28 mouse cellular contexts compared by ENCODE assay signal in the genomic region with DNA sequence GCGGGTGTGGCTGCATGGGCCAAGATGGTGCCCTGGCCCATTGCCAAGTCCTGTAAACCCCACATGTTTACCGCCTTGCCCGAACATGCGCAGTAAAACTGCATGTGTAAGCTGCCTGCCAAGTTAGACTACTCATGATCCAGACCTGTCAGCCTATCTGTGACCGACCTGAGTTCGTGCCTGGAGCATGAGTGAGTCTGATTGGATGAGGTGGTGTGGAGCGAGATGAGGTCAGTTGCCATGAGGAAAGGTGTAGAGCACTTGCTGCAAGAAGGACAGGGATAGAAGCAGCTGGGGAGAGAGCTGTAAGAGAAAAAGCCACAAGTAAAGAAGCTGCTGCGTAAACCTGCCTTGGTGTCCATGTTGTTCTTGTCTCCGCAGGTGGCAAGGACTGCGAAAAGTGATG.
DNase-seq lines count a peak whose midpoint lies in the region; TF ChIP-seq lines count a peak whose summit lies in the region.
"Had no signal": no experiment of that assay in that cellular context is flagged by ENCODE, and none has a peak within 500 bp of the region (broad histone marks: within the 10 kb centered on the region; RNA-seq: fewer than 3 reads in every experiment).

No protein-coding gene starts in this region.

- peak; percentile 1 for DNase-seq in embryo, embryonic 11 days
- DNase-seq in embryo, embryonic 9.5 days (ENCODE audit: extremely low spot score) = no peak
- DNase-seq in NIH3T3 (ENCODE audit: low read depth) = peak; percentile 17
- DNase-seq in adrenal gland, adult 18-20 months (ENCODE audit: low spot score in 2 of 2) = no peak
- no peak for DNase-seq in left cerebral cortex, postnatal 14 days (ENCODE audit: low spot score in 2 of 2)
- DNase-seq in layer of hippocampus, adult 2 months (ENCODE audit: low spot score in 2 of 2) = no peak
- DNase-seq in kidney, adult 8-10 months = no peak
- DNase-seq: adrenal gland, postnatal 14 days; cerebellum, adult 11 months; cerebellum, adult 9-11 months; gastrocnemius, postnatal 36 days; heart, postnatal 36 days; kidney, adult 11 months; left cerebral cortex, postnatal 4 days; lung, postnatal 36 days; midbrain, embryonic 14.5 days; right cerebral cortex, adult 18-20 months; right cerebral cortex, postnatal 4 days; thymus, postnatal 25 days had no signal

- TF ChIP-seq CTCF in layer of hippocampus, adult 2 months (conservative IDR thresholded peaks at IDR 0.05) = no peak

- H3K27ac ChIP-seq in layer of hippocampus, adult 2 months = no peak overlapping the region
- H3K27ac ChIP-seq: forebrain, embryonic 10.5 days; heart, embryonic 15.5 days; hindbrain, embryonic 13.5 days; left cerebral cortex, adult 2 months; limb, embryonic 15.5 days; liver, embryonic 15.5 days; lung, embryonic 15.5 days had no signal

- peak overlapping the region; percentile 21 for H3K4me2 ChIP-seq in myocyte (ENCODE audit: low read depth)
- H3K4me2 ChIP-seq: heart, embryonic 15.5 days; hindbrain, embryonic 13.5 days; limb, embryonic 15.5 days; liver, embryonic 15.5 days; lung, embryonic 15.5 days had no signal

- TF ChIP-seq POLR2A in myocyte (IDR thresholded peaks at IDR 0.05; ENCODE audit: insufficient read length, low read depth) = no peak

- no peak overlapping the region for H3K4me3 ChIP-seq in myocyte
- H3K4me3 ChIP-seq in layer of hippocampus, adult 2 months = no peak overlapping the region
- H3K4me3 ChIP-seq: forebrain, embryonic 10.5 days; heart, embryonic 15.5 days; hindbrain, embryonic 13.5 days; left cerebral cortex, adult 2 months; limb, embryonic 15.5 days; liver, embryonic 15.5 days; lung, embryonic 15.5 days; megakaryocyte, embryonic 14.5 days had no signal

- no peaks in the 10 kb centered on the region for H3K79me2 ChIP-seq in myocyte (ENCODE audit: control insufficient read depth, insufficient read depth)

- no peak overlapping the region for H3ac ChIP-seq in myocyte (ENCODE audit: control insufficient read depth, insufficient read length)

- intact Hi-C loops in left cerebral cortex, postnatal 14 days (cut with DNase I) = no loop called here

- H3K27me3 ChIP-seq in myocyte (ENCODE audit: control insufficient read depth, insufficient read depth, insufficient read length) = no peaks in the 10 kb centered on the region
- H3K27me3 ChIP-seq: heart, embryonic 15.5 days; hindbrain, embryonic 13.5 days; limb, embryonic 15.5 days; liver, embryonic 15.5 days; lung, embryonic 15.5 days; megakaryocyte, embryonic 14.5 days had no signal

- no peaks in the 10 kb centered on the region for H3K36me3 ChIP-seq in myocyte (ENCODE audit: control insufficient read depth, insufficient read depth)
- H3K36me3 ChIP-seq: forebrain, embryonic 10.5 days; heart, embryonic 15.5 days; hindbrain, embryonic 13.5 days; limb, embryonic 15.5 days; liver, embryonic 15.5 days; lung, embryonic 15.5 days had no signal

TF ChIP-seq in myocyte, 11 proteins besides CTCF, POLR2A, EP300 and RAD21:
- TF ChIP-seq POLR2AphosphoS2 (IDR thresholded peaks at IDR 0.05; ENCODE audit: insufficient read length, low read depth) = no peak
- no peak for TF ChIP-seq MYOG (IDR thresholded peaks at IDR 0.05; ENCODE audit: control insufficient read depth in 1 of 3, insufficient read depth in 1 of 3, insufficient read length in 2 of 3, low read depth in 2 of 3)
- TF ChIP-seq MYOD1 (IDR thresholded peaks at IDR 0.05; ENCODE audit: control insufficient read depth in 1 of 3, insufficient read length in 2 of 3, low read depth in 2 of 3) = no peak
- no peak for TF ChIP-seq TCF12 (IDR thresholded peaks at IDR 0.05; ENCODE audit: insufficient read depth, poor library complexity, severe bottlenecking)
- TF ChIP-seq MAX (IDR thresholded peaks at IDR 0.05; ENCODE audit: low read depth) = no peak
- TF ChIP-seq USF1 (IDR thresholded peaks at IDR 0.05; ENCODE audit: low read depth) = no peak
- TF ChIP-seq SRF (IDR thresholded peaks at IDR 0.05; ENCODE audit: control insufficient read depth, insufficient read length, low read depth) = no peak
- TF ChIP-seq TCF3 (IDR thresholded peaks at IDR 0.05; ENCODE audit: insufficient read length, low read depth) = no peak

Comparison
In these comparisons a context has a peak if more than half of its experiments do, and no peak if none do; other contexts are left out.
1. DNase-seq: peak in embryo, embryonic 11 days (single experiment) and NIH3T3 (single experiment); none in embryo, embryonic 9.5 days (single experiment), adrenal gland, adult 18-20 months (0 of 2), left cerebral cortex, postnatal 14 days (0 of 2), layer of hippocampus, adult 2 months (0 of 2) and kidney, adult 8-10 months (0 of 2).